Mouse (Mus musculus) inflammation-experienced regulatory T-cells, adult 6 months (primary cell): ENCODE results near the gene Gh. TPM values are rescaled to one million over a fixed set of nuclear protein-coding genes. Genes with fewer than 3 reads are reported as not detected.
"Not testable (repeated sequence)": the region's sequence is repeated elsewhere in the genome, so short reads cannot be mapped to it uniquely, and the experiment has no call there.

Source experiments
- ATAC-seq: one replicate; pipeline ENCODE4 v1.8.0; 2017
- polyA plus RNA-seq, 3 experiments: library from polyadenylated mRNA; unstranded; fragments of 100-300 nt; shearing (Covaris generic); gene quantifications; one replicate each; pipeline ENCODE4 v1.2.1; 2017

Gene Gh
- not detected for polyA plus RNA-seq

GRCm38 (mm10) chr11:106301765-106302164 lies at the start of gene Gh:
Gh (minus strand) TSS chr11:106301865.
- no peak for ATAC-seq

DNA sequence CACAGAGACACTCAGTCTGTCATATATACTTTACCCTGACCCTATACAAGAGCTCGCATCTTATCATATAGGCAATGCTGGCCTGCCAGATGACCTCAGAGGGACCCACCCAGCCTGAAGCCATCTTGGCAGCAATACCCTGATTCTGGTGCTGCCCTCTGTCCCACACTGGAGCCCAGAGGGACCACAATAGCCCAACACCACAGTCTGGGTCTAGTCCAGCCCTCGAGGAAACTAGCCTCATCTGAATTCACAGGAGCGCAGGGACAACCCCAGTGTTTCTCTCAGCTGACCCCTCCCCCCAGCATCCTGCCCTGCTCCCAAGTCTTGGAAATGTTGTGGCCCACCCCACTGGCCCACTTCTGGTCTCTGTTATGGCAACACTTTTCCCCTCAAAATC lies 49.6 kb upstream of the Gh start:
- ATAC-seq = no peak

DNA sequence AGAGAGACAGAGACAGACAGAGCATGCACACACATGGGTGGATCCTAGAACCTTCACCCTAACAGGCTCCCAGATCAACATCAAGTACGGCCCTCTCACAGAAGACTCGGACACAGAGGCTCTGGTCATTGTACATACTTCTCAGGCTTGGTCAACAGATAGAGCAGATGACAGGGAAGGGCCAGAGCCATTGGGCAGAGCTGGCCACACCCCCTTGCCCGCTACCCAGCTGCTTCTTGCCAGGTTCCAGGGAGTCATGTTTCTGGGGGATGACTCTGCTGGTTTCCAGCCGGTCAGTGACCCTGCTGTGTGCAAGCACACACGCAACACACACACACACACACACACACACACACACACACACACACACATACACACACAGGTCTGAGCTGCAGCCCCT lies 49.2 kb upstream of the Gh start:
- ATAC-seq = no peak

GRCm38 (mm10) chr11:106349772-106350171 lies 48.1 kb upstream of the Gh start:
- ATAC-seq = no peak

GRCm38 (mm10) chr11:106344910-106345309 lies 43.2 kb upstream of the Gh start:
- ATAC-seq = no peak

DNA sequence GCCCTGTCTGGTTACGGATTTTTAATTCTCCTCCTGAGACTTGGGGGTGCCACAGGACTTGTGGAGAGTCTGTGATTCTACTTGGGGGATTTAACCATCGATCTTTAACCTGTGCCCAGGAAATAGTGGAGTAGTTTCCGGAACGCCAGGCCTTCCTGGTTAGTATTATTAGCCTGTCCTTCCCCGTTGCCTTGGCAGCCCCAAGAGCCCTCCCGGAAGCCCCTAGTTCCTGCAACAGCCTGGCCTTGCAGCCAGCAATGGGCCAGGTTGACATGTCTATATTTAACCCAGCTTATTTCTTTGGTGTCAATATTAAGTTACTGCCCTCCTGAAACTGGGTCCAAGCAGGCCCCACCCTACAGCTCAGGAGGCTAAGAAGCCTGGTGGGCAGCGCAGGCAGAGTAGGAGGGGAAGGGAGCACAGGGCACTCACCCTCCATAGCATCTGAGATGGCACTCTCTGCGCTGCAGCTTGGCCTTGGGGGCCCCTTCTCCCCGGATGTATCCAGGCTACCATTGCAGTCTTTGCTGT lies 39.4 kb upstream of the Gh start:
- no peak for ATAC-seq

DNA sequence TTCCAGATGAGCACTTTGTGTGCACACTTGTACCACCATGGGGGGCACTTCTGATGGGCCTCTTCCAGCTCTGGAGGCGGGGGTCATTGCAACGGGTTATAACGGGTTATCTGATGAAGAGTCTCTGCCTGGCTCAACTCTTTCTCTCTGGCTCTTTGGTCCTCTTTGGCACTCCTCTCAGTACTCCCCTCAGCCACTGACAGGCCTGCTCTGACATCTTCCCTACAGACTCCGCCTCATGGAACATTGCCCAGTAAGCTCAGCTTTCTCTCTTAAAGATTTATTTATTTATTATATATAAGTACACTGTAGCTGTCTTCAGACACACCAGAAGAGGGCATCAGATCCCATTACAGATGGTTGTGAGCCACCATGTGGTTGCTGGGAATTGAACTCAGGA lies 37.7 kb upstream of the Gh start:
- not testable (repeated sequence) for ATAC-seq

DNA sequence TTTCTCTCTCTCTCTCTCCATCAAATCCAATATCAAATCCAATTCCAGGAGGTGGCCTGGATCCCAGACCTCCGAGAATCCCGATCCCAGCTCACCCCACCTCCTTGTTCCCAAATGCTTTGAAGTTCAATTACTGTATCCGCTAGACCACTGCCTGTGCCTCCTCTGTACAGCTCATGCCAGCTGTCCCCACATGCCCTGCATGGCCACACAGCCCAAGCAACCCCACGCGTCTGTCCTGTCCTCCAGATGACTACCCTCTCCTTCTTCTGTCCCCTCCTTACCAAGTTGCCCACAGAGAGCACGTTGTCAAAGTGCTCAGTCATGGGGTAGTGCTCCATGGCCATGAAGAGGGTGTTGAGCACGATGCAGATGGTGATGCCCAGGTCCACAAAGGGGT lies 37.2 kb upstream of the Gh start:
- ATAC-seq = no peak

- ATAC-seq = no peak
These were observed 36.4 kb upstream of the Gh start for GRCm38 (mm10) chr11:106338029-106338428.

GRCm38 (mm10) chr11:106334066-106334465 lies 32.4 kb upstream of the Gh start:
- no peak for ATAC-seq

- ATAC-seq = no peak
These were observed 30.8 kb upstream of the Gh start for GRCm38 (mm10) chr11:106332458-106332857.

DNA sequence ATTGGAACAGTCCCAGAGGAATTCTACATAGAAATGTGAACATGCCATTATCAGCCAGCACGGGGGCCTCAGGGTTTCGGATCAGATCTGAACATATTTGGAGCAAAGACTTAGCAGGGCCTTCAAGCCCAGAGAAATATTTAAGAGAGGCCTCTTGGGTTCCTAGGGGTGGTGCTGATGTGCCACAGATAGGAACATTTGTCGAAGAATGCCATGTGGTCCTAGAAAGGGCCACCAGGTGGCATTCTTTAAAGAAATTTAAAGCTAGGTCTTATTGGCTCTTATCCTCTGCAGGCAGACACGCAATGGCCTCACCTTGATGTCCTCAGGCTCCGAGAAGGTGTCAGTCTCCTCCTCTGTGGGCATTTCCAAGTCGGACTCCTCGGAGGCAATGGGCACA lies 28.0 kb upstream of the Gh start:
- peak; percentile 74 for ATAC-seq

GRCm38 (mm10) chr11:106329128-106329527 lies 27.5 kb upstream of the Gh start:
- ATAC-seq = no peak

GRCm38 (mm10) chr11:106328521-106328920 lies 26.9 kb upstream of the Gh start:
- ATAC-seq = no peak

GRCm38 (mm10) chr11:106326475-106326874 lies 24.8 kb upstream of the Gh start:
- no peak for ATAC-seq

DNA sequence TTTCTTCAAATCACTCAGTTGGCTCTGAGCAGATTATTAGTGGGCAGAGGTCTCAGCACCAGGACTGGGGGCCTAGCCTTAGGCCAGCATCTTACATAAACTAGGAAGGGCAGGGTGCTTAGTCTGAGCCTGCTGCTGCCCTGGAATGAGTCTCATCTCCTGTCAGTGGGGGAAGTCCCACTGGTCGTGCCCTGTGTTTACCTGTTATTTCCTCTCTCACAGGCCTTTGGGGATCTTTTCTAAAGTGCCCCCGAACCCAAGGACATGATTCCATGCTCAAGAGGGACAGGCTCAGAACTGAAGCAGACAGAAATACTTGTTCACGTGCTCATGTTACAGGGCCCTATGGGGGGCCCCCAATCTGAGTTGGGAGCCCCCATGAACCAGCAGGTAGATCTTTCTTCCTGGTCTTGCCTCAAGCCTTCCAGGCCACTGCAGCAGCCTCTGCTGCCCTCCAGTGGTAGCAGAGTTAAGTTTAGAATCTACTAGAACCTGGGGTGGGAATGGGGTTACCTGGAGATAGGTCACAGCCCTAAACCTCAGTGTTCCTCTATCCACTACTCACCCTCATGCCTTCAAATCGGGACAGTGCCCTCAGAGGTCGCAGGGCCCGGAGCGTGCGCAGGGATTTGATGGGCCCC lies 24.0 kb upstream of the Gh start:
- ATAC-seq = peak; percentile 70

- no peak for ATAC-seq
These were observed 23.2 kb upstream of the Gh start for GRCm38 (mm10) chr11:106324858-106325257.

- no peak for ATAC-seq
These were observed 17.0 kb upstream of the Gh start for GRCm38 (mm10) chr11:106318406-106319366.

DNA sequence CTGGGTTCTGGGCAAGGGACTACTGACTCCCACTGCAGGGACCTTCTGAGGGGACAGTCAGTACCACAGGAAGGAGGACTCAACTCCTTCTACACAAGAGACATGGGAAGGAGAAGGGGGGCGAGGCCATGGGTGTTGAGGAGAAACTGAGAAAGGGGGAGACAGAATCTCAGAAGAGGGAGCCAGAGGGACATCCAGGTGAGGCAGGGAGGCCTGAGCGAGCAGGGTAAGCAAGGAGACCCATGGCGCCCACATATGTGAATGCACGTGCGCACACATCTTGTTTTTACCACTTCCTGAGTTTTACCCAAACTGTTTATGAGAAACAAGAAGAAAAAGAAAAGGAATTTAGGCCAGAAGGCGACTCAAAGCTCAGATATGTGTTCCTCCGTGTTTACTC lies 16.1 kb upstream of the Gh start:
- ATAC-seq = no peak

- no peak for ATAC-seq
These were observed 14.8 kb upstream of the Gh start for GRCm38 (mm10) chr11:106316416-106316815.

DNA sequence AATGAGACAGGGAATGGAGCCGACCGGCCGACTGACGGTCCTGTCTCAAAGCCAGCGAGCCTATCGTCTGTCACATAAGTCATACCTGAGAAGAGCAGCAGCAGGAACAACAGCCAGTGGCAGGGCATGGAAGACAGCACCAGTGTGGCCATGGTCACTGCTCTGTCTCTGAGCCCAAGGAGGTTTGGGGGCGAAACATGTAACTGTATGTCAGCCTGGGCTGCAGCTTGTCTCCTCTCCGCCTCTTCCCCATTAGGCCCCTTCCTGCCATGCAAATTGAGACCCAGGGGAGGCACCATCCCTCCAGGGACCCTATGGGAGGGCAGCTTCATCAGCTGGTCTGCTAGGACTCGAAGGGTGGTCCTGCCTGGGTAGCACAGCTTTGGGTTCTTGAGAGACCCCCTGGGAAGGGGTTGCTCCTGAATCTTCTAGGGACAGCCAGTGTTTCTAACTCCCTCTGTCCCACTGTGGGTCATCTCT lies 12.7 kb upstream of the Gh start, which contains the start of gene Cd79b:
Cd79b (minus strand) TSS at position 430 of the 480 bp plus-strand sequence.
- ATAC-seq = no peak

- peak; percentile 21 for ATAC-seq
These were observed 11.9 kb upstream of the Gh start for GRCm38 (mm10) chr11:106313533-106313932.

- ATAC-seq = no peak
These were observed 8.5 kb upstream of the Gh start for GRCm38 (mm10) chr11:106310123-106310522.
